Mouse (Mus musculus): ENCODE measurements around the gene Minpp1.

GRCm38 (mm10) chr19:32480255-32480654, 5.3 kb upstream of the Minpp1 start:
- no peak for TF ChIP-seq CTCF (conservative IDR thresholded peaks at IDR 0.05; ENCODE audit: low read length)
- TF ChIP-seq NANOG (IDR thresholded peaks at IDR 0.05; ENCODE audit: borderline replicate concordance, low read length) = no peak

All from E14TG2a.4 (cell line).